Mouse (Mus musculus) liver, embryonic 11.5 days (tissue): Measurements from ENCODE around the gene Zic3. TPM values are rescaled to one million over a fixed set of nuclear protein-coding genes. Genes with fewer than 3 reads are reported as not detected.
A peak's percentile ranks its signal among the peaks of the same experiment; 100 is the strongest.

ENCODE experiments used
- ATAC-seq: fragments of 200-750 bp; cut with Nextera tagmentation; replicated peaks from 2 replicates; pipeline ENCODE4 v1.8.0; 2017; ENCODE audit warnings: moderate number of reproducible peaks, mild to moderate bottlenecking, moderate TSS enrichment, moderate library complexity; ENCODE audit not compliant: low FRiP score
- DNase-seq: peaks from one replicate; pipeline ENCODE4 v3.0.0-alpha.2; 2017; ENCODE audit warnings: low spot score
- H3K27ac ChIP-seq: fragments of 300-500 bp; sonication (generic); 2 replicates; pipeline ENCODE4 v1.5.1; 2014; ENCODE audit warnings: mild to moderate bottlenecking, low read depth, low read length, control low read depth
- H3K27me3 ChIP-seq: fragments of 300-500 bp; sonication (generic); replicated peaks from 2 replicates; pipeline ENCODE4 v1.6.1; 2014; ENCODE audit warnings: low read length, mixed read lengths; ENCODE audit not compliant: control insufficient read depth, insufficient read depth
- H3K36me3 ChIP-seq: fragments of 300-500 bp; sonication (generic); 2 replicates; pipeline ENCODE4 v1.6.1; 2014; ENCODE audit warnings: mild to moderate bottlenecking, low read length, moderate library complexity, mixed read lengths; ENCODE audit not compliant: control insufficient read depth, insufficient read depth
- H3K4me1 ChIP-seq: fragments of 300-500 bp; sonication (generic); replicated peaks from 2 replicates; pipeline ENCODE4 v1.6.1; 2014; ENCODE audit warnings: low read length, mixed read lengths; ENCODE audit not compliant: control insufficient read depth, insufficient read depth
- H3K4me2 ChIP-seq: fragments of 300-500 bp; sonication (generic); 2 replicates; pipeline ENCODE4 v1.6.1; 2014; ENCODE audit warnings: mild to moderate bottlenecking, control low read depth, moderate library complexity
- H3K4me3 ChIP-seq: fragments of 300-500 bp; sonication (generic); 2 replicates; pipeline ENCODE4 v1.5.1; 2014; ENCODE audit warnings: low read depth, low read length, control low read depth
- H3K9ac ChIP-seq: fragments of 300-500 bp; sonication (generic); 2 replicates; pipeline ENCODE4 v1.6.1; 2014; ENCODE audit warnings: low read depth, low read length, control low read depth
- H3K9me3 ChIP-seq: fragments of 300-500 bp; sonication (generic); 2 replicates; pipeline ENCODE4 v1.6.1; 2016; ENCODE audit warnings: low read length, inconsistent platforms, mixed read lengths; ENCODE audit not compliant: control insufficient read depth
- WGBS: fragments of 180-500 bp; shearing (Covaris S2); extraction: QIAGEN DNeasy Blood & Tissue Kit; methylation state at CpG from one replicate; pipeline ENCODE4 v1.1.7; 2014; 5-methylcytosine and 5-hydroxymethylcytosine counted together
- polyA plus RNA-seq: library from polyadenylated mRNA; unstranded; fragments of >200 nt; fragmentation: Nextera tagmentation; extraction: Ambion mirVana; gene quantifications from 2 replicates; pipeline ENCODE4 v1.2.1, GENCODE M21; 2014

Gene Zic3
- polyA plus RNA-seq, 1 experiment from 2014 or later, result 0.05 TPM

- ATAC-seq, result no peak
- 11% methylated on average over 22 of the region's 22 CpGs for WGBS
- Histone ChIP-seq H3K4me3 (no peak overlapping the region), H3K4me1 (no peaks in the 10 kb centered on the region), H3K36me3 (no peaks in the 10 kb centered on the region), H3K9me3 (no peaks in the 10 kb centered on the region), H3K27ac (no peak overlapping the region), H3K9ac (no peak overlapping the region), H3K27me3 (peaks cover 80% of the 10 kb centered on the region), H3K4me2 (no peak overlapping the region)
- DNase-seq, result no peak
Measured at GRCm38 (mm10) chrX:58033521-58033920, 11.0 kb downstream of the Zic3 start.

DNA sequence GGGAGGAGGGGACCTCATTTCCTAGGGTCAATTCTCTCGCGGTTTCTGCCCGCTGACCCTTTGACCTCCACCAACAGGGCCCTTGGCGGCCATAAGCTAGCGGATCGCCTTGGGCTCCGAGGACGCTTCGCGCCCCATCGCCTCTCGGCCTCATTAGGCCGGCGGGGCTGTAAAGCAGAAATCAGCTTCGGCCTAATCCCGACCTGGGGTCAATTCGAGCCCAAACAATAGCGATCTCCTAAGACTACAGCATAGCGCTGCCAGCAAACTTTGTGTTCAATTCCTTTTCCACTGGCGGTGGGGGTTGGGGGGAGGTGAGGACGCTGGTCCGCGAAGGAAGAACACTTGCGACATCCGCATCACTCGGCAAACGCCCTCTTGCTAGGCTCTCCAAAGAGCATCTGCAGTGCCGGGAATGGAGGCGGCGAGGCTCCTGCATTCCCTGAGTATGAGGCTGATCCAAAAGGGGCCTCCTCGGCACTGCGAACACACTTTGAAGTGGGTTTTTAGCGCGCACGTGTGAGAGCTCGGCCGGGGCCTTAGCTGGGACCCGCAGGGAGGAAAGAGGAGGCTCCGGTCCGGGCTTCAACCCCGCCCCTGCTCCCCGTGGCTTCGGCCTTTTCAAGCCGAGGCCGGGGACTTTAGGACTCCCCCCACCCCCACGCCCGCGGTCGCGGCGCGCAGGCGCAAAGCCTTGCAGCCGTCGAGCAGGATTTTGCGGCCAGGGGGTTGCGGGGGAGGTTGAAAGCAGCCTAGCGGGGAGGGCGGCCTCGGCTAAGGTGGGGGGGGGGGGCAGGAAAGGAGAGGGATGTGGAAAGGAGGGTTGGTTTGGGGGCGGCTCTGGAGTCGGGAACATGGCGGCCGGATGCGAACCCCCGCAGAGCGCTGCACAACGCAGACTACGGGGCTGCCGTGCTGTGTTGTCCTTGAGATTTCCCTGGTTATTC, 15.8 kb downstream of the Zic3 start:
- H3K4me2 ChIP-seq, result peak overlapping the region; percentile 39
- H3K9ac ChIP-seq, result no peak overlapping the region
- DNase-seq (no peak), ATAC-seq (no peak)
- peaks cover 46% of the 10 kb centered on the region for H3K27me3 ChIP-seq
- H3K4me3 ChIP-seq, result peak overlapping the region; percentile 31
- H3K27ac ChIP-seq, result no peak overlapping the region
- H3K9me3 ChIP-seq, result no peaks in the 10 kb centered on the region
- 20% methylated on average over 70 of the region's 70 CpGs for WGBS
- H3K36me3 ChIP-seq, result no peaks in the 10 kb centered on the region
- H3K4me1 ChIP-seq, result no peaks in the 10 kb centered on the region

GRCm38 (mm10) chrX:58039703-58040102, 17.2 kb downstream of the Zic3 start:
- Histone ChIP-seq H3K9me3 (no peaks in the 10 kb centered on the region), H3K4me1 (no peaks in the 10 kb centered on the region), H3K4me3 (no peak overlapping the region), H3K9ac (no peak overlapping the region), H3K36me3 (no peaks in the 10 kb centered on the region), H3K27ac (no peak overlapping the region), H3K27me3 (peaks cover 33% of the 10 kb centered on the region), H3K4me2 (no peak overlapping the region)
- 18% methylated on average over 4 of the region's 4 CpGs for WGBS
- DNase-seq (no peak), ATAC-seq (no peak)

DNA sequence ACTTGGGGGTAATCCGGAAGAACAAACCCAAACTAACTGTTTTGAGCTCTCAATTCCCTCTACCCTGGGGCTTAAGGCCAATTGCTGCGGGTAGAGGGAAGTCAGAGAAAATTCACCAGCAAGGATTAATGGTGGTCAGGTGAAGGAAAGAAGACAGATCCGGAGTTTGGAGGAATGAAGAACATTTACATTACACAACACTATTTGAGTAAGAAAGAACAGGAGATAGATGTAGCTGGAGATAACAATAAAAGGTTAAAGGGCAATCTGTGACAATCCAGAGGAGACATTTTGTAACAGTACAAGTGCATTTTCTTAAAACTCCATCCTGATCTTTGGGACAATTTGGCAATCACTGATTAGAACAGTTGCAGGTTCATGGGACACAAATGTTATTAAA, 19.4 kb downstream of the Zic3 start:
- Histone ChIP-seq H3K4me2 (no peak overlapping the region), H3K4me1 (no peaks in the 10 kb centered on the region), H3K9me3 (no peaks in the 10 kb centered on the region), H3K36me3 (no peaks in the 10 kb centered on the region), H3K9ac (no peak overlapping the region), H3K27ac (no peak overlapping the region), H3K4me3 (no peak overlapping the region), H3K27me3 (peaks cover 26% of the 10 kb centered on the region)
- no peak for ATAC-seq
- 52% methylated on average over 3 of the region's 3 CpGs for WGBS
- no peak for DNase-seq

GRCm38 (mm10) chrX:58042512-58042911, 20.0 kb downstream of the Zic3 start:
- H3K4me2 ChIP-seq, result no peak overlapping the region
- H3K4me1 ChIP-seq, result no peaks in the 10 kb centered on the region
- H3K9me3 ChIP-seq, result no peaks in the 10 kb centered on the region
- H3K27ac ChIP-seq, result no peak overlapping the region
- peaks cover 24% of the 10 kb centered on the region for H3K27me3 ChIP-seq
- H3K9ac ChIP-seq, result no peak overlapping the region
- no peak overlapping the region for H3K4me3 ChIP-seq
- WGBS, result 51% methylated on average over 4 of the region's 4 CpGs
- ATAC-seq (no peak), DNase-seq (no peak)
- H3K36me3 ChIP-seq, result no peaks in the 10 kb centered on the region
